Mouse (Mus musculus) neural tube, embryonic 11.5 days (tissue): Measurements from ENCODE around the gene Thy1. TPM values are rescaled to one million over a fixed set of nuclear protein-coding genes. Genes with fewer than 3 reads are reported as not detected.

ENCODE experiments used
- ATAC-seq: fragments of 200-750 bp; cut with Nextera tagmentation; 2 replicates; pipeline ENCODE4 v1.8.0; 2017; ENCODE audit warnings: moderate number of reproducible peaks, mild to moderate bottlenecking, moderate TSS enrichment, moderate library complexity; ENCODE audit not compliant: insufficient read depth, low FRiP score, low TSS enrichment
- DNase-seq: peaks from one replicate; pipeline ENCODE4 v3.0.0-alpha.2; 2015; ENCODE audit warnings: low spot score
- H3K27ac ChIP-seq: fragments of 300-500 bp; sonication (generic); 2 replicates; pipeline ENCODE4 v1.5.1; 2014; ENCODE audit warnings: low read depth, mild to moderate bottlenecking, low read length
- H3K27me3 ChIP-seq: fragments of 300-500 bp; sonication (generic); 2 replicates; pipeline ENCODE4 v1.6.1; 2014; ENCODE audit warnings: mild to moderate bottlenecking, low read length, mixed read lengths; ENCODE audit not compliant: control insufficient read depth, insufficient read depth
- H3K36me3 ChIP-seq: fragments of 300-500 bp; sonication (generic); 2 replicates; pipeline ENCODE4 v1.6.1; 2014; ENCODE audit warnings: mild to moderate bottlenecking, low read length, moderate library complexity, mixed read lengths; ENCODE audit not compliant: control insufficient read depth, insufficient read depth
- H3K4me1 ChIP-seq: fragments of 300-500 bp; sonication (generic); 2 replicates; pipeline ENCODE4 v1.6.1; 2014; ENCODE audit warnings: low read length, mixed read lengths; ENCODE audit not compliant: control insufficient read depth, insufficient read depth
- H3K4me2 ChIP-seq: fragments of 300-500 bp; sonication (generic); 2 replicates; pipeline ENCODE4 v1.6.1; 2014; ENCODE audit warnings: low read depth, mild to moderate bottlenecking, moderate library complexity
- H3K4me3 ChIP-seq: fragments of 300-500 bp; sonication (generic); 2 replicates; pipeline ENCODE4 v1.5.1; 2014; ENCODE audit warnings: low read depth, low read length
- H3K9ac ChIP-seq: fragments of 300-500 bp; sonication (generic); 2 replicates; pipeline ENCODE4 v1.6.1; 2014; ENCODE audit warnings: mild to moderate bottlenecking, low read length
- H3K9me3 ChIP-seq: fragments of 300-500 bp; sonication (generic); 2 replicates; pipeline ENCODE4 v1.6.1; 2016; ENCODE audit warnings: low read length; ENCODE audit not compliant: control insufficient read depth
- WGBS: fragments of 180-500 bp; shearing (Covaris S2); extraction: QIAGEN DNeasy Blood & Tissue Kit; methylation state at CpG from one replicate; pipeline ENCODE4 v1.1.7; 2014; 5-methylcytosine and 5-hydroxymethylcytosine counted together
- polyA plus RNA-seq: library from polyadenylated mRNA; unstranded; fragments of >200 nt; fragmentation: Nextera tagmentation; extraction: Ambion mirVana; gene quantifications from 2 replicates; pipeline ENCODE4 v1.2.1, GENCODE M21; 2014

The Thy1 gene
- polyA plus RNA-seq, 1 experiment from 2014 or later = not detected

GRCm38 (mm10) chr9:44030646-44031045 lies 12.5 kb upstream of the Thy1 start:
- Histone ChIP-seq H3K4me1 (no peaks in the 10 kb centered on the region), H3K9me3 (no peaks in the 10 kb centered on the region), H3K9ac (no peak overlapping the region), H3K4me3 (no peak overlapping the region), H3K27ac (no peak overlapping the region), H3K4me2 (no peak overlapping the region), H3K36me3 (no peaks in the 10 kb centered on the region), H3K27me3 (no peaks in the 10 kb centered on the region)
- ATAC-seq (no peak), DNase-seq (no peak)
- 89% methylated on average over 4 of the region's 4 CpGs for WGBS

GRCm38 (mm10) chr9:44031079-44031478 lies 12.1 kb upstream of the Thy1 start:
- no peak overlapping the region for H3K9ac ChIP-seq
- ATAC-seq = no peak
- DNase-seq = no peak
- H3K27ac ChIP-seq = no peak overlapping the region
- no peaks in the 10 kb centered on the region for H3K27me3 ChIP-seq
- no peak overlapping the region for H3K4me3 ChIP-seq
- 84% methylated on average over 5 of the region's 5 CpGs for WGBS
- H3K9me3 ChIP-seq = no peaks in the 10 kb centered on the region
- no peak overlapping the region for H3K4me2 ChIP-seq
- H3K36me3 ChIP-seq = no peaks in the 10 kb centered on the region
- no peaks in the 10 kb centered on the region for H3K4me1 ChIP-seq

DNA sequence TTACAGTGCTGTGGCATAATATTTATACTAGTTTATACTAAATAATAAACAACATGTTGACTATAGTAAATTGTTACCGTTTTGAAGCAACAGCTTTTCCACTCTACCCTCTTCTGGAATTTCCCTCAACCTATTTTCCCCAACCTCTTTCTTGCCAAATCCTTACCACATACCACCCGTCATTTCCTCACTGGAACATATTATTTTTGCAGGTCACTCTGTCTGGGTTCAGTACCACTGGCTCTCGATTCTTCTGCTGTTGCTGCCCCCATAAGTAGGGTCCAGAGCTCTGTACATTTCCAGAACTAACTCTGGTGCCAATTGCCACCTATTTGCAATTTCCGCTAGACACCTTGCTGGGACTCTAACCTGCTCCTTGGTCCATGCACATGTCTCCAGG lies 11.2 kb upstream of the Thy1 start:
- DNase-seq (no peak), ATAC-seq (no peak)
- Histone ChIP-seq H3K4me3 (no peak overlapping the region), H3K27ac (no peak overlapping the region), H3K27me3 (no peaks in the 10 kb centered on the region), H3K9ac (no peak overlapping the region), H3K4me2 (no peak overlapping the region), H3K9me3 (no peaks in the 10 kb centered on the region), H3K36me3 (no peaks in the 10 kb centered on the region), H3K4me1 (no peaks in the 10 kb centered on the region)
- WGBS = 79% methylated on average over 4 of the region's 4 CpGs

DNA sequence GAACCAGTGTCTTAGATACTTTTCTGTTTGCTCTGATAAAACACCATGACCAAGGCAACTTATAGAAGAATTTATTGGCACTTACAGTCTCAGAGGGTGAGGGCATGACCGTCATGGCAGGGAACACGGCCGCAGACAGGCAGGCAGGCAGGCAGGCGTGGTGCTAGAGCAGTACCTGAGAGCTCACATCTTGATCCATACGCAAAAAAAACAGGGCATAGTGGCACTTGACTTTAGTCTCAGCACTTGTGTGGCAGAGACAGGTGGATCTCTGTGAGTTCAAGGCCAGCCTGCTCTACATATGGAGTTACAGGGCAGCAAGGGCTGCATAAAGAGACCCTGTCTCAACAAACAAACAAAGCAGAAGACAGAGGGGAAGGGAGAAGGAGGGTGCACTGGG lies 9.9 kb upstream of the Thy1 start:
- Histone ChIP-seq H3K9me3 (no peaks in the 10 kb centered on the region), H3K4me3 (no peak overlapping the region), H3K4me1 (no peaks in the 10 kb centered on the region), H3K9ac (no peak overlapping the region), H3K4me2 (no peak overlapping the region), H3K36me3 (no peaks in the 10 kb centered on the region), H3K27ac (no peak overlapping the region), H3K27me3 (no peaks in the 10 kb centered on the region)
- no peak for DNase-seq
- ATAC-seq = no peak
- WGBS = 95% methylated on average over 5 of the region's 5 CpGs

DNA sequence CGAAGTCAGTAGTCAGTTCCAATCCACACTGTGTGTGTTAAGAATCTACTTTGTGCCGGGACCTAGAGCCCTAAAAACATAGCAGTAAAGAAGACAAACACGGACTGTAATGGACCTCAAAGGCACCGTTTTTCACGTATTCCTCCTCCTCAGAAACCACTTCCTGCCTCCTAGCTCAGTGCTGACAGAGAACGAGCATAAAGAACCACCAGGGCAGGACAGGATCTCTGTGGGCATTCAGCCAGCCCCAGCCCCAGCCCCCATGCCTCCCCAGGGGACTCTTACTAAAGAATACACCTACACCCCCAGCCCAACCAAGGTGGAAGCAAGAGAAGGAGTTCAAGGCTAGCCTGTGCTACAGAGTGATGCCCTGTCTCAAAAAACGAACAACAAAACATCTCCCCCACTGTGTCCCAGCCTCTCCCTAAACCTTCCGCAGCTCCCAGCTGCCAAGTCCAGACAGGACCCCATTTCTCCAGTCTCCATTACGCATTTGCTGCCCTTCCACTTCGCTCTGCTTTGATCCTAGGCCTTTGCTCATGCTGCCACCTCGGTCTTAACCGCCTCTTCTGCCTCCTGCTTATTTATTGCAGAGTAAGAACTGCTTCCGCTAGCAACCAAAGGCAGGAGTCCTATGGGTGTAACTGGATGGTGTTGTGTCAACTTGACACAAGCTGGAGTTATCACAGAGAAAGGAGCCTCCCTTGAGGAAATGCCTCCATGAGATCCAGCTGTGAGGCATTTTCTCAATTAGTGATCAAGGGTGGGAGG lies 9.0 kb upstream of the Thy1 start:
- Histone ChIP-seq H3K27me3 (no peaks in the 10 kb centered on the region), H3K9me3 (no peaks in the 10 kb centered on the region), H3K36me3 (no peaks in the 10 kb centered on the region), H3K4me1 (no peaks in the 10 kb centered on the region), H3K4me2 (no peak overlapping the region), H3K4me3 (no peak overlapping the region), H3K27ac (no peak overlapping the region), H3K9ac (no peak overlapping the region)
- ATAC-seq = no peak
- DNase-seq = no peak
- 73% methylated on average over 13 of the region's 13 CpGs for WGBS

GRCm38 (mm10) chr9:44037106-44037505 lies 6.1 kb upstream of the Thy1 start:
- WGBS = 90% methylated on average over 5 of the region's 5 CpGs
- Histone ChIP-seq H3K4me1 (no peaks in the 10 kb centered on the region), H3K4me2 (no peak overlapping the region), H3K9me3 (no peaks in the 10 kb centered on the region), H3K36me3 (no peaks in the 10 kb centered on the region), H3K9ac (no peak overlapping the region), H3K4me3 (no peak overlapping the region), H3K27me3 (0 out of 2 replicates have a peak, but pooled peaks cover 1% of the 10 kb centered on the region), H3K27ac (no peak overlapping the region)
- ATAC-seq = no peak
- no peak for DNase-seq

- no peak overlapping the region for H3K27ac ChIP-seq
- H3K9ac ChIP-seq = no peak overlapping the region
- WGBS = 64% methylated on average over 7 of the region's 7 CpGs
- no peak overlapping the region for H3K4me2 ChIP-seq
- no peaks in the 10 kb centered on the region for H3K9me3 ChIP-seq
- no peak for ATAC-seq
- H3K4me3 ChIP-seq = no peak overlapping the region
- peaks cover 7% of the 10 kb centered on the region for H3K4me1 ChIP-seq
- no peaks in the 10 kb centered on the region for H3K36me3 ChIP-seq
- peaks cover 30% of the 10 kb centered on the region for H3K27me3 ChIP-seq
- DNase-seq = no peak
These were observed 1.4 kb upstream of the Thy1 start for GRCm38 (mm10) chr9:44041511-44042395.

- no peak overlapping the region for H3K27ac ChIP-seq
- H3K36me3 ChIP-seq = no peaks in the 10 kb centered on the region
- H3K4me1 ChIP-seq = peaks cover 7% of the 10 kb centered on the region
- no peak overlapping the region for H3K4me3 ChIP-seq
- 82% methylated on average over 1 of the region's 1 CpGs for WGBS
- DNase-seq = no peak
- no peak for ATAC-seq
- H3K4me2 ChIP-seq = no peak overlapping the region
- no peaks in the 10 kb centered on the region for H3K9me3 ChIP-seq
- no peak overlapping the region for H3K9ac ChIP-seq
- H3K27me3 ChIP-seq = peaks cover 30% of the 10 kb centered on the region
These were observed 846 bp upstream of the Thy1 start for GRCm38 (mm10) chr9:44042396-44042680.
